Mouse (Mus musculus) small intestine, adult 2 months (tissue): ENCODE data around the gene Litaf.

Source experiments
- CTCF ChIP-seq: fragments of 200-500 bp; IDR thresholded peaks from 2 replicates; pipeline ENCODE4 v1.5.1; 2012; ENCODE audit warnings: low read depth, mild to moderate bottlenecking, control low read depth, inconsistent platforms, low read length, moderate library complexity, mixed read lengths; ENCODE audit not compliant: insufficient replicate concordance, insufficient read length; ENCODE audit errors: extremely low read depth
- POLR2A ChIP-seq: fragments of 200-500 bp; IDR thresholded peaks from 2 replicates; pipeline ENCODE4 v1.6.1; 2012; ENCODE audit warnings: low read depth, mild to moderate bottlenecking, control low read depth, inconsistent platforms, low read length, moderate library complexity

GRCm38 (mm10) chr16:10940661-10941060, 125.3 kb downstream of the Litaf start:
- TF ChIP-seq POLR2A (no peak), CTCF (no peak)
